Mouse (Mus musculus) olfactory bulb, adult 2 months (tissue): ENCODE data around the gene Matn3. TPM values are rescaled to one million over a fixed set of nuclear protein-coding genes. Genes with fewer than 3 reads are reported as not detected.

Source experiments
- H3K27ac ChIP-seq: fragments of 200-500 bp; 2 replicates; pipeline ENCODE4 v1.5.1; 2012; ENCODE audit warnings: low read depth, low read length; ENCODE audit not compliant: insufficient read depth
- H3K4me1 ChIP-seq: fragments of 200-500 bp; 2 replicates; pipeline ENCODE4 v1.6.1; 2012; ENCODE audit warnings: low read length; ENCODE audit not compliant: control insufficient read depth, insufficient read depth
- H3K4me3 ChIP-seq: fragments of 200-500 bp; 2 replicates; pipeline ENCODE4 v1.5.1; 2012; ENCODE audit warnings: mild to moderate bottlenecking, low read depth, low read length, moderate library complexity; ENCODE audit not compliant: insufficient read depth
- CTCF ChIP-seq: fragments of 200-500 bp; IDR thresholded peaks from 2 replicates; pipeline ENCODE4 v1.5.1; 2012; ENCODE audit warnings: low read depth, mild to moderate bottlenecking, low read length, moderate library complexity; ENCODE audit not compliant: insufficient read depth
- POLR2A ChIP-seq: fragments of 200-500 bp; IDR thresholded peaks from 2 replicates; pipeline ENCODE4 v1.6.1; 2012; ENCODE audit warnings: mild to moderate bottlenecking, low read depth, low read length, moderate library complexity; ENCODE audit not compliant: insufficient read depth
- whole genome bisulfite sequencing: fragments of 180-500 bp; shearing (Covaris S2); methylation state at CpG from one replicate; pipeline ENCODE4 v1.1.7; 2018; 5-methylcytosine and 5-hydroxymethylcytosine counted together
- polyA plus RNA-seq: library from polyadenylated mRNA; stranded (reverse); fragments of >200 nt; gene quantifications from 2 replicates; pipeline ENCODE4 v1.2.4, GENCODE M21; 2012; ENCODE audit warnings: low replicate concordance; ENCODE audit not compliant: missing spikeins, insufficient read depth, insufficient read length

The Matn3 gene
- polyA plus RNA-seq, 1 experiment, result not detected

DNA sequence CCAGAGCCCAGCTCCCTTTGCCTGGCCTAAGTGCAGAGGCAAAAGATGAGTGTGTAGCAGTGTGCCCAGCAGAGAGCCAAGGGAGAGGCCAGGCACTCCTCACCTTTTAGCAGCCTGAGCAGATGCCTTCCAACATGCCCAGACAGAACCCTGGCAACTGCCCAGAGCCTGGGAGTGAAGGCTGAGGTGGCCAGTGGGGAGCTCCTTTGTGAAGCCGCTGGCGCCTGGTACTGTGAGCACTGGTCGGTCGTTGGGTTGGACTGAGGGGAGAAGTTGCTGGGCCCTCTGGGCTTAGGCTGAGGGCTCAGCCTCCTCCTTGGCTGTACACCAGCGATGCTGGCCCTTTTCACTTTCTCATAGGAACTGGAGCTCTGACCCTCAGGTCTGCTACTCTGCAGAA lies 31.4 kb upstream of the Matn3 start:
- TF ChIP-seq CTCF (no peak), POLR2A (no peak)
- 42% methylated on average over 5 of the region's 5 CpGs for WGBS

DNA sequence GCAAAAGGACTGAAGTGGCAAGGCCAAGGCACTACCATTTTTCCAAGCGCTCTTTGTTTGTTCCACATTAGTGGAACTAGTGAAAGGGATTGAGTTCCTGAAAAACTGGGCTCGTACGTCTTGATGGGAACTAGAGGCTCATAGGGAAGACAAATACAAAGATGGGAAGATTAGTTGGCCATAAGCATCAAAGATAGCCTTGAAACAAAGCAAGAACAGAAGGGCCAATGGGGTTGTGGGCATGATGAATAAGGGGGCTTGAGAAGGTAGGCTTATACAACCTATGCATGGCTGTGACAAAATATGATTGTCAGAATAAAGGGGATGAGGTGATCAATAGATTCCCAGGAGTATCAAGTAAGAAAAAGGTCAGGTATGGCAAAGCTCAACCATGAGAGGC lies 28.5 kb upstream of the Matn3 start:
- TF ChIP-seq POLR2A, result no peak
- TF ChIP-seq CTCF, result no peak
- WGBS, result 94% methylated on average over 3 of the region's 3 CpGs
- Histone ChIP-seq H3K4me3 (no peak overlapping the region), H3K27ac (no peak overlapping the region), H3K4me1 (no peaks in the 10 kb centered on the region)

More for the DNA sequence above, 31.4 kb upstream of the Matn3 start:
- no peak overlapping the region for H3K4me3 ChIP-seq
- H3K27ac ChIP-seq, result 0 out of 2 replicates have a peak overlapping the region, but pooled peaks have one; percentile 3
- H3K4me1 ChIP-seq, result peaks cover 5% of the 10 kb centered on the region

DNA sequence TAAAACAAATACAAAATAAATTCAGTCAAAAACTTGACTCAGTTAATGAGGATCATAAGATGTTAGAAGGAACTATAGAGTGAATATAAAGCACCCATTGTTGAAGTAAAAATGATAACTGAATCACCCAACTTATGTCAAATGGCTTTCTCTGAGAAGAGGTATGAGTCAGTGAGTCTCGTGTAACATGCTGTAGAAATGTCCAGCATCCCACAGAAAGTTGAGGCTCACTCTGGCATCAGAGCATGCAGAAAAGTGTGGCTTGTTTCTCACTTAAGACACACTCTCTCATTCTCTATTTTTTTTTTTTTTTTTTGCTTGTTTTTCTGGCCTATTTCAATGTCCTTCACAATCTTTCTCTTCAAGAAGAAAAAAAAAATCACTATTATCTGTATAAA lies 26.7 kb upstream of the Matn3 start:
- peaks cover 2% of the 10 kb centered on the region; the same call in 1 of the 2 replicates for H3K4me1 ChIP-seq
- H3K27ac ChIP-seq, result peak overlapping the region; percentile 87
- TF ChIP-seq CTCF (no peak), POLR2A (no peak)
- no peak overlapping the region for H3K4me3 ChIP-seq
- WGBS, result 7% methylated on average over 1 of the region's 1 CpGs

DNA sequence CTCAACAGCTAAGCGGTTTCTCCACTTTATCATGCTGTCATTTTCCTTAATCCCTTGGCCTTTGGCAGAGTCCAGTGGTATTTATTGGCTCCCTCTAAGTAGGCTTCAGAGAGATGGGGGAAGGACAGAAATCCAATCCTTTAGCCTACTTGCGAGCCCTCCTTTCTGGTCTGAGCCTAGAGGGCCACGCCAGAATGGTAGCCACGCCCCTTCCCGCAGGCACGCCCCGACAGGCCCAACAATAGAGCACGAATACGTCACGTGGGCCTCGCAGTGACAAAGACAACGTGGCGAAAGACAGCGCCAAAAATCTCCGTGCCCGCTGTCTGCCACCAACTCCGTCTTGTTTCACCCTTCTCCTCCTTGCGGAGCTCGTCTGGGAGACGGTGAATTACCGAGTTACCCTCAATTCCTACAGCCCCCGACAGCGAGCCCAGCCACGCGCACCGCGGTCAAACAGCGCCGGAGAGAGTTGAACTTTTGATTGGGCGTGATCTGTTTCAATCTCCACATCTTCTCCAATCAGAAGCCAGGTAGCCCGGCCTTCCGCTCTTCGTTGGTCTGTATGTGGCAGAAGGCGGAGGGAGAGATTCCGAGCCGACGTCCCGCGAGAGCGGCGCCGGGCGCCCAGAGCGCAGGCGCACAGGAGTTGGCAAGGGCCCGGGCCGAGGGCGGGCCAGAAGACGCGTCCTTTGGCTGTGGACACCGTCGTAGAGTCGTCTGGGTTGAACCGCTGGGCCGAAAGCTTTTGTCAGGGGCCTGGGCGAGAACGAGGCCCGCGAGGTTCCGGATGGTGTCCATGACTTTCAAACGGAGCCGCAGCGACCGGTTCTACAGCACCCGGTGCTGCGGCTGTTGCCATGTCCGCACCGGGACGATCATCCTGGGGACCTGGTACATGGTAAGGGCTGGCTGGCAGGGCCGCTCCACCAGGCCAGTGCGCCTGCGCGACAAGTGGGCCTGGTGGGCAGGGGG lies 26.0 kb upstream of the Matn3 start, which contains the start of gene Laptm4a:
Laptm4a (plus strand) TSS at position 271 of the 975 bp plus-strand sequence.
- no peak for TF ChIP-seq CTCF
- peak; percentile 93 for TF ChIP-seq POLR2A
- under 1% methylated on average over 73 of the region's 73 CpGs for WGBS
- Histone ChIP-seq H3K27ac (peak within 1 kb of the TSS; percentile 95), H3K4me1 (peaks cover 2% of the 10 kb centered on the region; the same call in 1 of the 2 replicates), H3K4me3 (peak within 1 kb of the TSS; percentile 99)

DNA sequence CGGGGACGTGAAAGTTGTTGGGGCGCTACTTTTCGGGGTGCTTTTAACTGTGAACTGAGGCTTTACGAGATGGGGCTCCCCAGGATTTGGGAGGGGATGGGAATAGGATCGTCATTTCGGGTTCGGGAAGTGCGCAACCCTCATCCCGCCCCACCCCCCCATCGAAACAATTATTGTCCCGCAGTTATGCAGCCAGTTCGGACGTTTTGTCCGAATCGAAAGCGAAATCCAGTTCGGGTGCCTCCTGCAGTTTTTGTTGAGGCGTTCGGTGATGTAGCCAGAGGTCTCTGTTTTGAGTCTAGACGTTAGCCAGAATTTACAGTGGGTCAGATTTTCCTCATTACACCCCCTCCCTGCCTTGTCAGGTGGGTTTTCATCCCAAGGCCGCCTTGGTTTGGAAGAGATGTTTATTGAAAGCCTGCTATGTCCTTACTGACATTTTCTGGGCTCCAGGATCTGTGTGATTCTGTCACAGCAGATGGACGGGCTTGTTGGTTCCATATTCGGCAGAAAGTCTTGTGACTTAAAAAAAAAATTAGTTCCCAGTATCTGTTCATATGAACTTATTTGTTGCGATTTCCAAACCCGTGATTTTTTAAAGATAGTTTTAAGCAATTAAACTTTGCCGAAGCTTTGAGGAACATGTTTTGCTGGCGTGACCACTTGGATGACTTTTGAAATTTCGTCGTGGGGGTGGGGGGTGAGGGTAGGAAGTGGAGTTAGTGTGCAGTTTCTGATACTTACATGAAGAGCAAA lies 25.2 kb upstream of the Matn3 start:
- Histone ChIP-seq H3K27ac (peak overlapping the region; percentile 95), H3K4me3 (peak overlapping the region; percentile 99), H3K4me1 (peaks cover 2% of the 10 kb centered on the region; the same call in 1 of the 2 replicates)
- WGBS, result 1% methylated on average over 30 of the region's 30 CpGs
- TF ChIP-seq CTCF (no peak), POLR2A (no peak)

DNA sequence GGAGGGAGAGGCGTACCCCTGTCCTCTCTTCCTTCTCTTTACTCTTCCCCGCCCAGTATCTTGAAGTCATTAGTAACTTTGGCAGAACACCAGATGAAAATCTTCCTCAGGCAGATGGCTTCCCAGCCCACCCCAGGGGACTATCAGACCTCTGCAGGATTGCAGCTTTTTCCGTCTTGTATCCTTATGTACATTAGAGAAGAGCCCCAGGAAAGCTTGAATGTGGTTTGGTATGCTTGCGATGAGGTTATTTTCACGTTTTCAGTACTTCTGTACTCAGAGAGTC lies 24.7 kb upstream of the Matn3 start:
- WGBS, result 14% methylated on average over 5 of the region's 5 CpGs
- H3K4me3 ChIP-seq, result peak overlapping the region; percentile 99
- TF ChIP-seq POLR2A (no peak), CTCF (no peak)
- H3K4me1 ChIP-seq, result peaks cover 2% of the 10 kb centered on the region; the same call in 1 of the 2 replicates
- no peak overlapping the region for H3K27ac ChIP-seq

DNA sequence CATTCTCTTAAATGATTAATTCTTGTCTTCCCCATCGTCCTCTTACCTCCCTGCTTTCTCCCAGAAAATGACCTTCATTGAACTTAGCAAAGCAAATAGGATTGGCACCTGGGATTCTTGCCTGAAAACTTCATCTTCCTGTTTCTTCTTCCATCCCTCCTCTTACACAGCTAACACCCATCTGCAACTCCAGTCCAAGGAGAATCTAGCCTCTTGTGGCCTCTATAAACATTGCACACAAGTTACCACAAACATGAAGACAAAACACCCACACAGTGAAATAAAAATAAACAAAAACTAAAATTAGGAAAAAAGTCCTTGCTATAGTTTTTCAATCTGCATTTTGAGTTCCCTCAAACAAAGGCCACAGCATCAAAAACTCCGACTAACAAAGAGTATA lies 24.1 kb upstream of the Matn3 start:
- Histone ChIP-seq H3K4me3 (no peak overlapping the region), H3K4me1 (peaks cover 2% of the 10 kb centered on the region; the same call in 1 of the 2 replicates), H3K27ac (no peak overlapping the region)
- TF ChIP-seq POLR2A (no peak), CTCF (no peak)
- WGBS, result 16% methylated on average over 2 of the region's 2 CpGs

DNA sequence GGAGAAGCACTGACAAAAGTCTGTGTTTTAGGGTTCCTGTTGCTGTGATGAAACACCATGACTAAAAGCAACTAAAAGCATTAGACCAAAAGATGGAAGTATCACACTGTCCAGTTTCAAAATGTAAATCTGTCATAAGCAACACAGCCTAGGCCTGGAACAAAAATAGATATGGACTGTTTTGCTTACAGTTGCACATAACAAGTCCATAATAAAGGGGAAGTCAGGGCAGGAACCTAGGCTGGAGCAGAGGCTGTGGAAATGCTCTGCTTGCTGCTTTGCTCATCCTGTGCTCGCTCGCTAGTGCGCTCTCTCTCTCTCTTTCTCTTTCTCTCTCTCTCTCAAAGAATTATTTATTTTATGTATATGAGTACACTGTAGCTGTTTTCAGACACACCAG lies 20.1 kb upstream of the Matn3 start:
- WGBS, result 84% methylated on average over 3 of the region's 3 CpGs
- no peak overlapping the region for H3K27ac ChIP-seq
- TF ChIP-seq POLR2A (no peak), CTCF (no peak)

More for the DNA sequence above, 20.1 kb upstream of the Matn3 start:
- Histone ChIP-seq H3K4me1 (peaks cover 2% of the 10 kb centered on the region; the same call in 1 of the 2 replicates), H3K4me3 (no peak overlapping the region)
